Mouse (Mus musculus) olfactory bulb, adult 2 months (tissue): Measurements from ENCODE around the gene Sumf1. TPM values are rescaled to one million over a fixed set of nuclear protein-coding genes. Genes with fewer than 3 reads are reported as not detected.

ENCODE experiments used
- H3K27ac ChIP-seq: fragments of 200-500 bp; 2 replicates; pipeline ENCODE4 v1.5.1; 2012; ENCODE audit warnings: low read depth, low read length; ENCODE audit not compliant: insufficient read depth
- H3K4me1 ChIP-seq: fragments of 200-500 bp; 2 replicates; pipeline ENCODE4 v1.6.1; 2012; ENCODE audit warnings: low read length; ENCODE audit not compliant: control insufficient read depth, insufficient read depth
- H3K4me3 ChIP-seq: fragments of 200-500 bp; 2 replicates; pipeline ENCODE4 v1.5.1; 2012; ENCODE audit warnings: mild to moderate bottlenecking, low read depth, low read length, moderate library complexity; ENCODE audit not compliant: insufficient read depth
- CTCF ChIP-seq: fragments of 200-500 bp; IDR thresholded peaks from 2 replicates; pipeline ENCODE4 v1.5.1; 2012; ENCODE audit warnings: low read depth, mild to moderate bottlenecking, low read length, moderate library complexity; ENCODE audit not compliant: insufficient read depth
- POLR2A ChIP-seq: fragments of 200-500 bp; IDR thresholded peaks from 2 replicates; pipeline ENCODE4 v1.6.1; 2012; ENCODE audit warnings: mild to moderate bottlenecking, low read depth, low read length, moderate library complexity; ENCODE audit not compliant: insufficient read depth
- WGBS: fragments of 180-500 bp; shearing (Covaris S2); methylation state at CpG from one replicate; pipeline ENCODE4 v1.1.7; 2018; 5-methylcytosine and 5-hydroxymethylcytosine counted together
- polyA plus RNA-seq: library from polyadenylated mRNA; stranded (reverse); fragments of >200 nt; gene quantifications from 2 replicates; pipeline ENCODE4 v1.2.4, GENCODE M21; 2012; ENCODE audit warnings: low replicate concordance; ENCODE audit not compliant: missing spikeins, insufficient read depth, insufficient read length

Gene Sumf1
- polyA plus RNA-seq, 1 experiment, result not detected

GRCm38 (mm10) chr6:108212881-108213295 is 27.5 kb upstream of the Sumf1 start, which contains the start of gene Itpr1:
Itpr1 (plus strand) TSS chr6:108213096.
- TF ChIP-seq CTCF, result no peak
- peak; percentile 92 for TF ChIP-seq POLR2A
- Histone ChIP-seq H3K27ac (no peak within 1 kb of the TSS), H3K4me1 (0 out of 2 replicates have a peak, but pooled peaks cover 5% of the 10 kb centered on the region), H3K4me3 (peak within 1 kb of the TSS; percentile 72)
- WGBS, result under 1% methylated on average over 27 of the region's 27 CpGs

- H3K4me3 ChIP-seq, result peak overlapping the region; percentile 72
- TF ChIP-seq CTCF, result no peak
- 0 out of 2 replicates have a peak, but pooled peaks cover 5% of the 10 kb centered on the region for H3K4me1 ChIP-seq
- H3K27ac ChIP-seq, result no peak overlapping the region
- WGBS, result 5% methylated on average over 36 of the region's 36 CpGs
Observed at GRCm38 (mm10) chr6:108211896-108212880, 26.8 kb upstream of the Sumf1 start.

- WGBS, result 81% methylated on average over 5 of the region's 5 CpGs
- TF ChIP-seq POLR2A (no peak), CTCF (no peak)
Observed at GRCm38 (mm10) chr6:108206914-108207566, 21.7 kb upstream of the Sumf1 start.

GRCm38 (mm10) chr6:108206145-108206544 is 20.8 kb upstream of the Sumf1 start:
- Histone ChIP-seq H3K27ac (no peak overlapping the region), H3K4me1 (no peaks in the 10 kb centered on the region), H3K4me3 (no peak overlapping the region)
- TF ChIP-seq CTCF (no peak), POLR2A (no peak)
- 65% methylated on average over 4 of the region's 4 CpGs for whole genome bisulfite sequencing

More at GRCm38 (mm10) chr6:108206914-108207566, 21.7 kb upstream of the Sumf1 start:
- no peak overlapping the region for H3K4me3 ChIP-seq
- no peaks in the 10 kb centered on the region for H3K4me1 ChIP-seq
- no peak overlapping the region for H3K27ac ChIP-seq

GRCm38 (mm10) chr6:108204322-108204721 is 18.9 kb upstream of the Sumf1 start:
- Histone ChIP-seq H3K4me1 (no peaks in the 10 kb centered on the region), H3K27ac (no peak overlapping the region), H3K4me3 (no peak overlapping the region)
- TF ChIP-seq POLR2A (no peak), CTCF (no peak)
- 91% methylated on average over 2 of the region's 2 CpGs for WGBS

- Histone ChIP-seq H3K4me1 (no peaks in the 10 kb centered on the region), H3K27ac (no peak overlapping the region), H3K4me3 (no peak overlapping the region)
- WGBS, result 89% methylated on average over 7 of the region's 7 CpGs
- TF ChIP-seq POLR2A (no peak), CTCF (no peak)
Observed at GRCm38 (mm10) chr6:108198286-108198685, 12.9 kb upstream of the Sumf1 start.

GRCm38 (mm10) chr6:108197117-108197516 is 11.7 kb upstream of the Sumf1 start:
- TF ChIP-seq POLR2A, result no peak
- no peak for TF ChIP-seq CTCF
- H3K4me1 ChIP-seq, result no peaks in the 10 kb centered on the region
- no peak overlapping the region for H3K27ac ChIP-seq
- 69% methylated on average over 4 of the region's 4 CpGs for WGBS
- H3K4me3 ChIP-seq, result no peak overlapping the region

GRCm38 (mm10) chr6:108196665-108197064 is 11.3 kb upstream of the Sumf1 start:
- 87% methylated on average over 7 of the region's 7 CpGs for WGBS
- TF ChIP-seq POLR2A (no peak), CTCF (no peak)
- Histone ChIP-seq H3K27ac (no peak overlapping the region), H3K4me3 (no peak overlapping the region), H3K4me1 (no peaks in the 10 kb centered on the region)

- no peak for TF ChIP-seq POLR2A
- TF ChIP-seq CTCF, result no peak
- 24% methylated on average over 4 of the region's 4 CpGs for WGBS
- Histone ChIP-seq H3K27ac (no peak overlapping the region), H3K4me3 (no peak overlapping the region), H3K4me1 (no peaks in the 10 kb centered on the region)
Observed at GRCm38 (mm10) chr6:108192632-108193031, 7.2 kb upstream of the Sumf1 start.
